Mouse (Mus musculus) yolk sac, embryonic 10.5 days (tissue): Measurements from ENCODE around the gene Cyp8b1.
A peak's percentile ranks its signal among the peaks of the same experiment; 100 is the strongest.

Experiments used
- DNase-seq: peaks from one replicate; pipeline ENCODE4 v3.0.0-alpha.2; 2017; ENCODE audit warnings: low spot score

Gene Cyp8b1

DNA sequence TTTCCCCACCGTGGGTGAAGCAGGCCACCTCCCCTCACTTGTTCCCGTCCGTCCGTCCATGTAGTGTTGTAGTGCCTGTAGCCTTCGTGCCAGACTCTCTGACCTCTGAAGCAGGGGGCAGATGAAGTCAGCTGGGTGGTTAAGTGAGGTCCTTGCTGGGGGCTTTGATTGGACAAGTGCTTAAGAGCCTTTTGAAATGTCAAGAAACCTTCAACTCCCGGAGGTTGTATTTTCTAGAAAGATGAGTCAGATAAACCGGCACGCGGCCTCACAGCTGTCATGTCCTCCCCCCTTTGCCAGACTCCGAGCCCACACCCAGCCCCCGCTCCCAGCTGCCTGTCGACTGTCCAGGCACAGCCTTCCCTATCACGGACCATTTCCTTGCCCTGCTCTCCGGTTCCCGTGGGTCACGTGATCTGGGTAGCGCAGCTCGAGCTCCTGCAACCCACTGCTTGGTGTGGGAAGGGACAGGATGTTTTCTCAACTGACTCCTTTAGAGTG, 25.6 kb downstream of the Cyp8b1 start:
- peak; percentile 53 for DNase-seq

- no peak for DNase-seq
These were observed 26.1 kb downstream of the Cyp8b1 start for GRCm38 (mm10) chr9:121889927-121890440.

- DNase-seq = no peak
These were observed 34.1 kb downstream of the Cyp8b1 start for GRCm38 (mm10) chr9:121882015-121882457.

- DNase-seq = no peak
These were observed 34.8 kb downstream of the Cyp8b1 start for GRCm38 (mm10) chr9:121881301-121881700.

- no peak for DNase-seq
These were observed 35.3 kb downstream of the Cyp8b1 start for GRCm38 (mm10) chr9:121880840-121881239.

DNA sequence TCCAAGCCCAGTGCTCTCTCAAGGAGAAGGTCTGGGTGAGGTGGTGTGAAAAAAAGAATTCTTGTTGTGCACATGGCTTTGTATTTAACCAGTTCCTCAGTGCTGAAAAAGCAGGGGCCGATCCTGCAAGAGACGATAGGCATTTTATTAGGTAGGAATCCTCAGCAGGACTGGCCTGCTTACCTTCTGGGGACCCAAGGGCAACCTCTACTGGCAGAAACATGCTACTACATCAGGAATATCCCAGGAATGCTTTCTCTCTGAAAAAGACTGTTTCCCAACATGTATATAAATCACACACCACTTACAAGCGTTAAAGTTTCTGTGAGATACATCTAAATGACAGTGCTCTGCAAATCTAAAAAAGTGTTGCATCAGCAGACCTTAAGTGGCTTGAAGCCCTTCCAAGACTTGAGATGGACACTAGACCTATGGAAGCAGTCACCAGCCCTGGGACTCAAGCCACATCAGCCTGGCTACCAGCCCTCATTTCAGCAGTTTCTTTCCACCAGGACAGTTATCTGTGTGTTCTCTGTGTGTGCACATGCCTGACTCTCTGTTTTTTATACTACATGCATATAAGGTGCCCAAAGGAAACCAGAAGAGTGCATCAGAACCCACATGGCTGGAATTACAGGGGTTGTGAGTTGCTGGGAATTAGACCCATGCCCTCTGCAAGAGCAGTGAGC, 38.9 kb downstream of the Cyp8b1 start:
- DNase-seq = peak; percentile 50

DNA sequence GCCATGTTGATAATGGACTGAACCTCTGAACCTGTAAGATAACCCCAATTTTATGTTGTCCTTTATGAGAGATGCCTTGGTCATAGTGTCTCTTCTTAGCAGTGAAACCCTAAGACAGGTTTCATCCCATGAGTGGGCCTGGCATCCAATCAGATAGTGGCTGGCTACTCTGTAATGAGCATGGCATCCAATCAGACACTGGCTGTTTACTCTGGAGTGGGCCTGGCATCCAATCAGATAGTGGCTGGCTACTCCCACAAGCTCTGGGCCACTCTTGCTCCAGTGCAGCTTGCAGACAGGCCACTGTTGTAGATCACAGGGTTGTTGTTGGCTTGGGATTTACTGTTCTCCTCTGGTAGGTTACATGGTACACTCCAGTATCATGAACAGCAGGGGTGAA, 42.5 kb downstream of the Cyp8b1 start:
- DNase-seq = no peak

- DNase-seq = no peak
These were observed 43.9 kb downstream of the Cyp8b1 start for GRCm38 (mm10) chr9:121872062-121872683.

GRCm38 (mm10) chr9:121869973-121870515, 46.1 kb downstream of the Cyp8b1 start:
- no peak for DNase-seq

- DNase-seq = no peak
These were observed 46.7 kb downstream of the Cyp8b1 start for GRCm38 (mm10) chr9:121869432-121869831.

DNA sequence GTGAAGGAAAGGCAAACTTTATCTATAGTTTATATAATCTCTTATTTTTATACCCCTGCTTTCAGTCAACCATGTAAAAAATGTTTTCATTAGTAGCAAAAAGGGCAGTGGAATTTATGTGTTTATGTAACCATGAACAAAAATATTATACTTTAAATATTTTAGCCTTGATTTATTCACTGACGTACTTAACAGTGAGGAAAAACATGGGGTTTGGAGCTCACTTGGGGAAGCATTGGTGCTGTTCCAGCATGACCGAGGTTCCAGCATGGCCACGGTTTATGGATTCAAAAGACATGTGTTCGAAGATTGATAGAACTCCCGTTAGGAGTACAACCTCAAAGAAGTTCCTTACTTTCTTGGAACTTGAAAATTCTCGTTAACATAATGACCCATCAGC, 47.9 kb downstream of the Cyp8b1 start:
- DNase-seq = no peak

GRCm38 (mm10) chr9:121867632-121868031, 48.5 kb downstream of the Cyp8b1 start:
- no peak for DNase-seq

- DNase-seq = no peak
These were observed 50.6 kb downstream of the Cyp8b1 start for GRCm38 (mm10) chr9:121865425-121866008.

DNA sequence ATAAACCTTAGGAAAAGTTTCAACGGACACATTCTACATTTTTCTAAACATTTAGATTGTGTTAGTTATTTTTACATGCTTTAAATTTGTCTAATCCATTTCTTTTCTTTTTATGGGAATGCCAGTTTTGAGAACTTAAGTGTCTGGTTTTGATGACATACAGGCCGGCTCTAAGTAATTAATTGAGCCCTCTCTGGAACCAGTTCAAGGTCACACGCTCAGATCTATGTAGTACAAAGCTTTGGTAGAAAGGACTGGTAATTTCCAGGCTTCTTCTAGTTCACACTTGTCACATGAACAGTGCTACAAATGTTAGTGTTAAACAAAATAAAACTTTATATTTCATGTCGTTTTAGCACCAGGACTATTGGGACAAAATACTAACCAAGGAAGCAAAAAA, 51.3 kb downstream of the Cyp8b1 start:
- DNase-seq = no peak
